ENCODE assay signal across 31 mouse cellular contexts in genomic region chr1:88502822-88503221, GRCm38 (mm10). TPM values are rescaled to one million over a fixed set of nuclear protein-coding genes. Genes with fewer than 3 reads are reported as not detected.
"Had no signal": no experiment of that assay in that cellular context is flagged by ENCODE, and none has a peak within 500 bp of the region (broad histone marks: within the 10 kb centered on the region; RNA-seq: fewer than 3 reads in every experiment).

No protein-coding gene starts in this region.

- H3K9me3 ChIP-seq: embryonic facial prominence, embryonic 10.5 days; embryonic facial prominence, embryonic 12.5 days; embryonic facial prominence, embryonic 13.5 days; embryonic facial prominence, embryonic 15.5 days; forebrain, embryonic 10.5 days; forebrain, embryonic 12.5 days; forebrain, embryonic 13.5 days; forebrain, embryonic 15.5 days had no signal

- H3K4me2 ChIP-seq: embryonic facial prominence, embryonic 12.5 days; embryonic facial prominence, embryonic 13.5 days; embryonic facial prominence, embryonic 15.5 days; forebrain, embryonic 12.5 days; forebrain, embryonic 13.5 days; forebrain, embryonic 15.5 days had no signal

- H3K4me1 ChIP-seq: embryonic facial prominence, embryonic 15.5 days had no signal

- H3K27me3 ChIP-seq: embryonic facial prominence, embryonic 13.5 days; embryonic facial prominence, embryonic 15.5 days; forebrain, embryonic 13.5 days; forebrain, embryonic 15.5 days had no signal

- ATAC-seq: forebrain, embryonic 13.5 days; forebrain, embryonic 14.5 days; forebrain, embryonic 15.5 days; forebrain, embryonic 16.5 days; forebrain, postnatal 0 days had no signal

- DNase-seq: cerebellum, adult 18-20 months; cerebellum, adult 2 months; cerebellum, adult 8-10 months; cerebellum, adult 9-10 months; cerebellum, adult 9-11 months; cerebellum, postnatal 10 days; cerebellum, postnatal 14 days; cerebellum, postnatal 25 days; cerebellum, postnatal 36 days; embryo, embryonic 11 days; forebrain, postnatal 0 days; gastrocnemius, adult 2 months; gastrocnemius, postnatal 10 days; gastrocnemius, postnatal 14 days; gastrocnemius, postnatal 25 days; gastrocnemius, postnatal 36 days; heart, adult 11 months had no signal

- H3K9ac ChIP-seq: embryonic facial prominence, embryonic 12.5 days; embryonic facial prominence, embryonic 13.5 days; embryonic facial prominence, embryonic 15.5 days; forebrain, embryonic 12.5 days; forebrain, embryonic 13.5 days; forebrain, embryonic 15.5 days; forebrain, postnatal 0 days had no signal

- H3K36me3 ChIP-seq: embryonic facial prominence, embryonic 10.5 days; embryonic facial prominence, embryonic 12.5 days; embryonic facial prominence, embryonic 13.5 days; embryonic facial prominence, embryonic 15.5 days; forebrain, embryonic 10.5 days; forebrain, embryonic 12.5 days; forebrain, embryonic 15.5 days had no signal

- H3K4me3 ChIP-seq: embryonic facial prominence, embryonic 10.5 days; embryonic facial prominence, embryonic 12.5 days; embryonic facial prominence, embryonic 13.5 days; embryonic facial prominence, embryonic 15.5 days; erythroblast, embryonic 14.5 days; forebrain, embryonic 10.5 days; forebrain, embryonic 12.5 days; forebrain, embryonic 13.5 days; forebrain, embryonic 15.5 days; gastrocnemius, adult 2 months had no signal

- H3K27ac ChIP-seq: embryonic facial prominence, embryonic 10.5 days; embryonic facial prominence, embryonic 12.5 days; embryonic facial prominence, embryonic 13.5 days; embryonic facial prominence, embryonic 15.5 days; forebrain, embryonic 12.5 days; forebrain, embryonic 13.5 days; forebrain, embryonic 15.5 days; gastrocnemius, adult 2 months had no signal

RNA-seq across cellular contexts. Expression of gene Glrp1, which starts 7.0 kb away (rescaled TPM):
- polyA plus RNA-seq: embryonic facial prominence, embryonic 11.5 days; embryonic facial prominence, embryonic 12.5 days; embryonic facial prominence, embryonic 13.5 days; embryonic facial prominence, embryonic 14.5 days; erythroblast, embryonic 14.5 days; forebrain, embryonic 10.5 days; forebrain, embryonic 11.5 days; forebrain, embryonic 12.5 days; forebrain, embryonic 13.5 days; forebrain, embryonic 14.5 days; forebrain, embryonic 15.5 days; forebrain, embryonic 16.5 days had no signal
